Mouse (Mus musculus) kidney, adult 2 months (tissue): ENCODE measurements around the gene Tssc4.

Experiments
- CTCF ChIP-seq: fragments of 200-500 bp; conservative IDR thresholded peaks from 2 replicates; pipeline ENCODE4 v1.5.1; 2011; ENCODE audit warnings: low read depth, mild to moderate bottlenecking, control low read depth, low read length, moderate library complexity, mixed read lengths; ENCODE audit not compliant: insufficient read depth, insufficient read length
- POLR2A ChIP-seq: fragments of 200-500 bp; IDR thresholded peaks from one replicate; pipeline ENCODE4 v1.6.1; 2011; ENCODE audit warnings: low read depth, low read length, control low read depth

DNA sequence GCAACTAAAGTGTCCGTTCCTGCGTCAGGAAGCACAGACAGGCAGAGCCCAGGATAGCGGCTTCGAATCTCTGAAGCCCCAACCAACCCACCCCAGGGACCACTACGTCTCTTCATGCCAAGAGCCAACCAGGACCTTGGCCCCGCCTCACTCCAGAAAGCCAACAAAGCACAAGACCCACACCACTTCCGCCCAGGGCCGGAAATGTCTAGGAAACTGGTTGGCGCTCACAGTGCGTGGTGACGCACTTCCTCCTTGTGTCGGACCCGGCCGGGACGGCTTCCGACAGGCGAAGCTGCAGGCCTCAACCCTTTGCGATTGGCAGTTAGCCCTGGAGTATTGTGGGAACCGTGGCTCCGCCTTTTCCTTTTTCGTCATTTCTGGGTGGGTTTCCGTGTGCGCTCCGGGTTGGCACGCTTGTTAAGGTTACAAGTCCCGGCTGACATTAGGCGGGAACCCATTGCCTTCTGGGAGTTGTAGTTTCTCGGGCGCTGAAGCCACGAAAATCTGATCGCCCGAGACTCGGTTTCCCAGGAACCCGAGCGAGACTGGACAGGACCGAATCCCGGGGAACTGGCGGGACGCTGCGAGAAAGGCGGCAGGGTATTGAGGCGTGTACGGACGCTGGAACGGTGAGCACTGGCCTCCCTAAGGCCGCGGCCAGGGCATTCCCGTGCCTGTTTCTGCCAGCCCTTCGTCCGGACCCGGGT lies at the start of gene Tssc4:
- TF ChIP-seq CTCF = no peak
- TF ChIP-seq POLR2A = peak; percentile 45
